Mouse (Mus musculus) cerebellum, adult 11-12 months (tissue): Measurements from ENCODE around the gene Brd4.

Experiments
- DNase-seq: peaks from one replicate; pipeline ENCODE4 v3.0.0; 2022

Brd4 gene

GRCm38 (mm10) chr17:32277201-32277600 lies 7.3 kb downstream of the Brd4 start:
- no peak for DNase-seq

GRCm38 (mm10) chr17:32275568-32275967 lies 9.0 kb downstream of the Brd4 start:
- no peak for DNase-seq

GRCm38 (mm10) chr17:32269151-32269550 lies 15.4 kb downstream of the Brd4 start:
- no peak for DNase-seq

GRCm38 (mm10) chr17:32268540-32268960 lies 16.0 kb downstream of the Brd4 start:
- peak; percentile 62 for DNase-seq

- DNase-seq: no peak
Observed at GRCm38 (mm10) chr17:32268096-32268495, 16.4 kb downstream of the Brd4 start.

GRCm38 (mm10) chr17:32267617-32268016 lies 16.9 kb downstream of the Brd4 start:
- no peak for DNase-seq

GRCm38 (mm10) chr17:32263672-32264071 lies 20.9 kb downstream of the Brd4 start:
- peak; percentile 36 for DNase-seq

GRCm38 (mm10) chr17:32262831-32263559 lies 21.5 kb downstream of the Brd4 start:
- peak; percentile 37 for DNase-seq

- DNase-seq: no peak
Observed at GRCm38 (mm10) chr17:32258869-32259268, 25.7 kb downstream of the Brd4 start.

GRCm38 (mm10) chr17:32257944-32258343 lies 26.6 kb downstream of the Brd4 start:
- no peak for DNase-seq

- DNase-seq: no peak
Observed at GRCm38 (mm10) chr17:32257452-32257851, 27.1 kb downstream of the Brd4 start.

- DNase-seq: no peak
Observed at GRCm38 (mm10) chr17:32256896-32257295, 27.6 kb downstream of the Brd4 start.

GRCm38 (mm10) chr17:32253261-32253660 lies 31.3 kb downstream of the Brd4 start:
- peak; percentile 63 for DNase-seq

- DNase-seq: no peak
Observed at GRCm38 (mm10) chr17:32251827-32252470, 32.6 kb downstream of the Brd4 start.

GRCm38 (mm10) chr17:32250066-32250465 lies 34.5 kb downstream of the Brd4 start:
- no peak for DNase-seq

- no peak for DNase-seq
Observed at GRCm38 (mm10) chr17:32248192-32248591, 36.3 kb downstream of the Brd4 start.

GRCm38 (mm10) chr17:32247616-32248015 lies 36.9 kb downstream of the Brd4 start:
- DNase-seq: no peak

GRCm38 (mm10) chr17:32246117-32246516 lies 38.4 kb downstream of the Brd4 start:
- DNase-seq: no peak

- no peak for DNase-seq
Observed at GRCm38 (mm10) chr17:32240881-32241531, 43.5 kb downstream of the Brd4 start.

- DNase-seq: no peak
Observed at GRCm38 (mm10) chr17:32238589-32238988, 45.9 kb downstream of the Brd4 start.

GRCm38 (mm10) chr17:32235534-32236191 lies 48.9 kb downstream of the Brd4 start:
- peak; percentile 41 for DNase-seq

- DNase-seq: peak; percentile 28
Observed at GRCm38 (mm10) chr17:32233174-32233573, 51.3 kb downstream of the Brd4 start.

- no peak for DNase-seq
Observed at GRCm38 (mm10) chr17:32229256-32229655, 55.3 kb downstream of the Brd4 start.
